Mouse (Mus musculus) monocyte, adult 5-6 weeks (primary cell): ENCODE results near the gene Ampd1. TPM values are rescaled to one million over a fixed set of nuclear protein-coding genes. Genes with fewer than 3 reads are reported as not detected.

ENCODE experiments used
- ATAC-seq: fragments of 153-309, 156-312 bp; replicated peaks from 2 replicates; pipeline ENCODE4 v1.8.0; 2017; ENCODE audit warnings: mild to moderate bottlenecking; ENCODE audit not compliant: low TSS enrichment, insufficient number of reproducible peaks, severe bottlenecking, poor library complexity, low FRiP score
- total RNA-seq: library from RNA; stranded (forward); fragments of 200-1000, 200-491, 200-594 nt; gene quantifications from 3 replicates; pipeline ENCODE4 v1.2.3, GENCODE M21; 2017

The Ampd1 gene
- total RNA-seq, 1 experiment from 2014 or later: not detected

- no peak for ATAC-seq
These were observed 68.6 kb downstream of the Ampd1 start for GRCm38 (mm10) chr3:103142366-103142765.

DNA sequence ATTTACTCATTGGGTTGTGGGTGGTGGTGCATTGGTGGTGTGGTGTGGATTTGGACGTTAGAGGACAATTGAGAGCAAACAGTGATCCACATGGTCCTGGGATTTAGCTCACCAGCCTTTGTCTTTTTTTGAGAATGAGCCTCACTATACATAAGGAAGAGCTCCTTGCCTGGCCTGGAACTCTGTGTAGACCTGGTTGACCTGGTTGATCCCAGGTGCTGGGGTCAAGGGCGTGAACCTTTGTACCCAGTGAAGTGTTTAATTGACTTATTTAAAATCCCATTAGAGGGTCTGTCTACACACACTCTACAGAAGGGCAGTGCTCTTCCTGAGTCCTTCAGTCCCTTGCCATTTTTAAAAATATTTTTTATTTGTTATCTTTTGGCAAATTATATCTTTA, 71.5 kb downstream of the Ampd1 start:
- no peak for ATAC-seq

DNA sequence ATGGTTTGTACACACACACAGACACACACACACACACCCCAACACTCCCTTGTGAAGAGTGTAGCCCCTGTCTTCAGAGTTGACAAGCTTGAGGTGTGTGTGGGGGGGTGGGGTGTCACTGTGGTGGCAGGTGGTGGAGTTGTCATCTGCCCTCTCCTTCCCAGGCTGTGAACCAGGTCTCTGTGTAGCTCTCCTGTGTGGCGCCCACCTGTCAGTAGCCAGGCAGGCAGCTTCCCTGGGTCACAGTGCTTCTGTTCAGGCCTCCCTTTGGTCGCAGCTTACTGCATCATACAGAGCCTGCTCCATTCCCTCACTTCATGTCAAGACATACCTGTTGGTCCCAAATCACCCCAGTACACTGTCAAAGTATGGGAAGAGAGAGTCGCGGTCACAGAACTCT, 72.0 kb downstream of the Ampd1 start:
- no peak for ATAC-seq

- ATAC-seq: no peak
These were observed 72.7 kb downstream of the Ampd1 start for GRCm38 (mm10) chr3:103146330-103147166.

DNA sequence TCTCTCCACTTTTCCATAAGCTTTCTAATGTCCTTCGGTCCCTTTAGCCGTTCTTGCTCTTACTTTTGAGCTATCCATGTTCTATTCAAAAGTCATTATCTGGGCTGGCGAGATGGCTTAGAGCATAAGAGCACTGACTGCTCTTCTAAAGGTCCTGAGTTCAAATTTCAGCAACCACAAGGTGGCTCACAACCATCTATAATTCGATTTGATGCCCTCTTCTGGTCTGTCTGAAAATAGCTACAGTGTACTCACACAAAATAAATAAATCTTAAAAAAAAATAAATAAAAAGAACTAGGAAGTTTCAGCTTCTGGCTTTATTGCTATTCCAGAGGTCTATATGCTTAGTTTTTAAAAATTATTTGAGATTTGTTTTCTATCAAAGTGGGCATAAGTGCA, 74.0 kb downstream of the Ampd1 start:
- ATAC-seq: no peak

GRCm38 (mm10) chr3:103148941-103149340, 75.1 kb downstream of the Ampd1 start:
- no peak for ATAC-seq

Other genes starting within 250 kb of the Ampd1 start
- not detected in 3 replicates for gene Sycp1, start 137.9 kb upstream of the Ampd1 start, total RNA-seq
- not detected in 3 replicates for gene Nr1h5, start 109.9 kb upstream of the Ampd1 start, total RNA-seq
- 40.9 to 131 TPM (median 46.6 TPM) in 3 replicates for gene Sike1, start 78.3 kb upstream of the Ampd1 start, total RNA-seq
- 828 to 853 TPM (median 834 TPM) in 3 replicates for gene Csde1, start 53.6 kb upstream of the Ampd1 start, total RNA-seq
- gene Nras, start 15.7 kb upstream of the Ampd1 start, total RNA-seq: 62.4 to 116 TPM (median 88.9 TPM) in 3 replicates
- gene Dennd2c, start 28.6 kb downstream of the Ampd1 start, total RNA-seq: 2.6 to 3.3 TPM (median 3.2 TPM) in 3 replicates
- gene Bcas2, start 97.6 kb downstream of the Ampd1 start, total RNA-seq: 79.0 to 122 TPM (median 93.2 TPM) in 3 replicates
- gene Trim33, start 205.3 kb downstream of the Ampd1 start, total RNA-seq: 64.4 to 86.5 TPM (median 75.6 TPM) in 3 replicates